11 mouse cellular contexts compared by ENCODE assay signal in the genomic region with DNA sequence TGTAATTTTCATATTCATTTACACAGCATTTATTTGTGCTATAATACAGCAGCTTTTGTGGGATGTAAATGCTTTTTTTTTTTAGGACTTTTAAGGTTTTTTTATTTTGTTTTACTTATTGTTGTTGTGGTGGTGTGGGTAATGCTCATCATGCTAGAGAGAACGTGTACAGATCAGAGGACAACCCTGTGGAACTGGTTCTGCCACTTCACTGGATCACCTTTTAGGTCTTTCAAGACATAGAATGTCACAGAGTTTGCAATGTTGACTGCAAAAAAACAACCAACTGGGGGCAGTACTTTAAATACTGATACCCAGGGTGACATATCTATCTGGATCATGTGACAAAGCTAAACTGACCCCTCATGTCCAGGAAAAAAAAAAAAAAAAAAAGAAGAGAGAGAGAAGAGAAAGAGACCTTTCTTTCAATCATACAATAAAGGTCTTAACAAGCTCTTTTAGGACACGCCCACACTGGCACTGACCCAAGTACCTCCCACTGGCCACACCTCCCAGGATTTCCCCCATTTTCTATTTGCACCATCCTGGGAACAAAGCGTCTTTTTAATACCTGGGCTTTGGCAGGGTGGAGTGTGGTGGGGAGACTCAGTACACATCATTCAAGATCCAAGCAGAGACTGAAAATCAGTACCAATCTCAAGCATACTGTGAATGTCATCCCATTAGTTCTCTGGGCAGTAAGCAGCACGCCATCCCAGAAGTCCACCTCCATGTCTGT. TPM values are rescaled to one million over a fixed set of nuclear protein-coding genes. Genes with fewer than 3 reads are reported as not detected.
DNase-seq lines count a peak whose midpoint lies in the region; TF ChIP-seq lines count a peak whose summit lies in the region.
"Had no signal": no experiment of that assay in that cellular context is flagged by ENCODE, and none has a peak within 500 bp of the region (broad histone marks: within the 10 kb centered on the region; RNA-seq: fewer than 3 reads in every experiment).

No protein-coding gene starts in this region.

- TF ChIP-seq POLR2A in MEL (IDR thresholded peaks at IDR 0.05; ENCODE audit: control insufficient read depth in 1 of 2, insufficient read depth in 1 of 2, low read depth in 1 of 2, low read length in 2 of 2, poor library complexity in 1 of 2) = no peak

- H3K27me3 ChIP-seq in MEL (ENCODE audit: control insufficient read depth in 1 of 2, insufficient read depth in 2 of 2, low read length in 2 of 2) = no peaks in the 10 kb centered on the region
- H3K27me3 ChIP-seq in embryonic facial prominence, embryonic 10.5 days (replicated peaks; ENCODE audit: low read depth, poor library complexity, severe bottlenecking) = no peaks in the 10 kb centered on the region
- H3K27me3 ChIP-seq: heart, embryonic 13.5 days; liver, embryonic 13.5 days had no signal

- DNase-seq in left cerebral cortex, postnatal 4 days = peak; percentile 2
- DNase-seq in left cerebral cortex, adult 9 months (ENCODE audit: low spot score in 2 of 2) = no peak
- peak; percentile 50 for DNase-seq in MEL (ENCODE audit: low read depth, low spot score)
- DNase-seq in embryonic facial prominence, embryonic 10.5 days (ENCODE audit: low spot score) = peak; percentile 27
- peak; percentile 47 for DNase-seq in lung, postnatal 36 days
- no peak for DNase-seq in adrenal gland, adult 18-20 months (ENCODE audit: low spot score in 2 of 2)
- DNase-seq in heart, postnatal 25 days (ENCODE audit: low spot score) = no peak
- DNase-seq: cerebellum, adult 9-11 months; liver, embryonic 13.5 days; right cerebral cortex, adult 18-20 months had no signal

- H3K9ac ChIP-seq in MEL (ENCODE audit: control insufficient read depth, low read depth, low read length, poor library complexity, severe bottlenecking) = no peak overlapping the region
- H3K9ac ChIP-seq: heart, embryonic 13.5 days; liver, embryonic 13.5 days had no signal

- no peak for TF ChIP-seq CTCF in MEL (IDR thresholded peaks at IDR 0.05 in 2 of 3, conservative IDR thresholded peaks at IDR 0.05 in 1 of 3; ENCODE audit: control insufficient read depth in 1 of 3, insufficient read depth in 1 of 3, low read depth in 2 of 3, low read length in 3 of 3, poor library complexity in 1 of 3, severe bottlenecking in 1 of 3)

- no peaks in the 10 kb centered on the region for H3K9me3 ChIP-seq in MEL (replicated peaks; ENCODE audit: insufficient read depth, low read length)
- H3K9me3 ChIP-seq in embryonic facial prominence, embryonic 10.5 days = no peaks in the 10 kb centered on the region
- H3K9me3 ChIP-seq: liver, embryonic 13.5 days had no signal

- no peak overlapping the region for H3K4me3 ChIP-seq in MEL (ENCODE audit: control insufficient read depth in 1 of 2, insufficient read depth in 1 of 2, low read depth in 2 of 2, low read length in 2 of 2)
- H3K4me3 ChIP-seq in embryonic facial prominence, embryonic 10.5 days = no peak overlapping the region
- H3K4me3 ChIP-seq: heart, embryonic 13.5 days; liver, embryonic 13.5 days had no signal

- TF ChIP-seq RAD21 in MEL (IDR thresholded peaks at IDR 0.05; ENCODE audit: low read depth, low read length) = no peak

- 70% methylated on average over 4 of the region's 4 CpGs for WGBS in embryonic facial prominence, embryonic 10.5 days

- H3K79me2 ChIP-seq in MEL (ENCODE audit: control insufficient read depth, insufficient read depth, low read length, poor library complexity) = no peaks in the 10 kb centered on the region

- no peak for TF ChIP-seq EP300 in MEL (IDR thresholded peaks at IDR 0.05; ENCODE audit: low read depth in 1 of 2, low read length in 2 of 2)

- H3K27ac ChIP-seq in MEL (ENCODE audit: control insufficient read depth, low read depth, low read length) = no peak overlapping the region
- H3K27ac ChIP-seq in embryonic facial prominence, embryonic 10.5 days (replicated peaks) = no peak overlapping the region
- H3K27ac ChIP-seq: heart, embryonic 13.5 days; liver, embryonic 13.5 days had no signal

- H3K4me1 ChIP-seq in MEL (ENCODE audit: control insufficient read depth in 1 of 2, insufficient read depth in 2 of 2, low read length in 2 of 2) = peaks cover 0 to 2% of the 10 kb centered on the region in 2 experiments; a peak in 2 of 4 replicates
- H3K4me1 ChIP-seq in embryonic facial prominence, embryonic 10.5 days = no peaks in the 10 kb centered on the region
- H3K4me1 ChIP-seq: heart, embryonic 13.5 days; liver, embryonic 13.5 days had no signal

- intact Hi-C loops in left cerebral cortex, postnatal 4 days (cut with DNase I) = no loop called here
- intact Hi-C loops in heart, postnatal 25 days (cut with DNase I) = no loop called here

- H3K36me3 ChIP-seq in MEL (ENCODE audit: control insufficient read depth in 1 of 2, insufficient read depth in 2 of 2, low read length in 2 of 2) = peaks cover 0 to 8% of the 10 kb centered on the region in 2 experiments; a peak in 2 of 4 replicates
- H3K36me3 ChIP-seq in embryonic facial prominence, embryonic 10.5 days (replicated peaks) = no peaks in the 10 kb centered on the region
- H3K36me3 ChIP-seq: heart, embryonic 13.5 days; liver, embryonic 13.5 days had no signal

TF ChIP-seq in MEL, 35 proteins besides CTCF, POLR2A, EP300 and RAD21:
- TF ChIP-seq USF1 (IDR thresholded peaks at IDR 0.05; ENCODE audit: low read depth, low read length) = no peak
- TF ChIP-seq RCOR1 (IDR thresholded peaks at IDR 0.05; ENCODE audit: low read depth, low read length) = no peak

RNA-seq across cellular contexts. Expression of gene Tank, which starts 11.2 kb away (rescaled TPM):
- total RNA-seq in left cerebral cortex, postnatal 4 days (2021) = 10 to 100 TPM; 21.0 to 23.4 TPM
- total RNA-seq in MEL (2012; rRNA removed) = 25.4 and 27.0 TPM in 2 replicates
- 10 to 100 TPM; 27.4 to 96.7 TPM for polyA plus RNA-seq in MEL (2012; ENCODE audit: insufficient read depth in 1 of 2, insufficient read length in 2 of 2, low read depth in 1 of 2, low replicate concordance in 2 of 2, missing spikeins in 1 of 2)
- polyA plus RNA-seq in embryonic facial prominence, embryonic 10.5 days (2016; fragmentation: Nextera tagmentation; extraction: Ambion mirVana) = 23.4 and 25.7 TPM in 2 replicates
- total RNA-seq in adrenal gland, adult 18-20 months (2021) = 10 to 100 TPM; 33.6 to 45.2 TPM
- total RNA-seq in heart, postnatal 25 days (2021) = 10 to 100 TPM; 17.6 to 20.9 TPM

Comparison
In these comparisons a context has a peak if more than half of its experiments do, and no peak if none do; other contexts are left out.
1. DNase-seq: peak in left cerebral cortex, postnatal 4 days (single experiment), MEL (single experiment), embryonic facial prominence, embryonic 10.5 days (single experiment) and lung, postnatal 36 days (single experiment); none in left cerebral cortex, adult 9 months (0 of 2), adrenal gland, adult 18-20 months (0 of 2) and heart, postnatal 25 days (single experiment).